Mouse (Mus musculus) limb, embryonic 14.5 days (tissue): ENCODE measurements at regions not wholly inside any gene's neighbourhood (a gene's known extent, or its start where the extent isn't known, plus 50 kb on each side); places are given as distances from the start of the nearest gene placed in this dataset.

Experiments used
- ATAC-seq: fragments of 200-750 bp; cut with Nextera tagmentation; 2 replicates; pipeline ENCODE4 v1.8.0; 2017; ENCODE audit warnings: low read depth, moderate number of reproducible peaks, moderate TSS enrichment; ENCODE audit not compliant: low FRiP score
- DNase-seq: peaks from one replicate; pipeline ENCODE4 v3.0.0-alpha.2; 2015; ENCODE audit warnings: low spot score
- H3K27ac ChIP-seq: fragments of 300-500 bp; sonication (generic); replicated peaks from 2 replicates; pipeline ENCODE4 v1.5.1; 2014; ENCODE audit warnings: low read depth, mild to moderate bottlenecking, low read length, moderate library complexity, mixed read lengths
- H3K27me3 ChIP-seq: fragments of 300-500 bp; sonication (generic); 2 replicates; pipeline ENCODE4 v1.6.1; 2014; ENCODE audit warnings: low read length, mixed read lengths; ENCODE audit not compliant: control insufficient read depth, insufficient read depth
- H3K36me3 ChIP-seq: fragments of 300-500 bp; sonication (generic); 2 replicates; pipeline ENCODE4 v1.6.1; 2014; ENCODE audit warnings: mild to moderate bottlenecking, low read length, moderate library complexity, mixed read lengths; ENCODE audit not compliant: control insufficient read depth, insufficient read depth
- H3K4me1 ChIP-seq: fragments of 300-500 bp; sonication (generic); 2 replicates; pipeline ENCODE4 v1.6.1; 2014; ENCODE audit warnings: antibody characterized with exemption, low read length, mixed read lengths; ENCODE audit not compliant: control insufficient read depth, insufficient read depth
- H3K4me2 ChIP-seq: fragments of 300-500 bp; sonication (generic); replicated peaks from 2 replicates; pipeline ENCODE4 v1.6.1; 2014; ENCODE audit warnings: low read depth, mild to moderate bottlenecking, low read length, moderate library complexity; ENCODE audit not compliant: severe bottlenecking
- H3K4me3 ChIP-seq: fragments of 300-500 bp; sonication (generic); replicated peaks from 2 replicates; pipeline ENCODE4 v1.5.1; 2014; ENCODE audit warnings: low read length
- H3K9ac ChIP-seq: fragments of 300-500 bp; sonication (generic); 2 replicates; pipeline ENCODE4 v1.6.1; 2014; ENCODE audit warnings: mild to moderate bottlenecking, low read depth, low read length, moderate library complexity; ENCODE audit not compliant: severe bottlenecking
- H3K9me3 ChIP-seq: fragments of 300-500 bp; sonication (generic); 2 replicates; pipeline ENCODE4 v1.6.1; 2016; ENCODE audit warnings: low read length; ENCODE audit not compliant: control insufficient read depth
- POLR2A ChIP-seq: fragments of 200-500 bp; IDR thresholded peaks from 2 replicates; pipeline ENCODE4 v1.8.0; 2012; ENCODE audit warnings: inconsistent platforms, mild to moderate bottlenecking, moderate library complexity, borderline replicate concordance; ENCODE audit not compliant: insufficient read depth, insufficient read length; ENCODE audit errors: extremely low read depth
- WGBS: fragments of 180-500 bp; shearing (Covaris S2); extraction: QIAGEN DNeasy Blood & Tissue Kit; methylation state at CpG from one replicate; pipeline ENCODE4 v1.1.7; 2014; 5-methylcytosine and 5-hydroxymethylcytosine counted together

GRCm38 (mm10) chr3:147228663-147229062 lies 376.5 kb downstream of the Ttll7 start:
- Histone ChIP-seq H3K4me2 (no peak overlapping the region), H3K9ac (no peak overlapping the region), H3K4me1 (no peaks in the 10 kb centered on the region), H3K36me3 (no peaks in the 10 kb centered on the region), H3K27ac (no peak overlapping the region), H3K4me3 (no peak overlapping the region), H3K27me3 (no peaks in the 10 kb centered on the region), H3K9me3 (no peaks in the 10 kb centered on the region)
- WGBS: 36% methylated on average over 2 of the region's 2 CpGs
- ATAC-seq: peak; percentile 74
- no peak for TF ChIP-seq POLR2A
- DNase-seq: peak; percentile 80

- ATAC-seq: no peak
- WGBS: 80% methylated on average over 7 of the region's 7 CpGs
- no peak overlapping the region for H3K4me2 ChIP-seq
- H3K27ac ChIP-seq: no peak overlapping the region
- H3K9me3 ChIP-seq: no peaks in the 10 kb centered on the region
- TF ChIP-seq POLR2A: no peak
- no peaks in the 10 kb centered on the region for H3K36me3 ChIP-seq
- H3K4me1 ChIP-seq: no peaks in the 10 kb centered on the region
- no peak overlapping the region for H3K9ac ChIP-seq
- DNase-seq: no peak
- H3K27me3 ChIP-seq: no peaks in the 10 kb centered on the region
- no peak overlapping the region for H3K4me3 ChIP-seq
These were observed 378.4 kb downstream of the Ttll7 start for GRCm38 (mm10) chr3:147230594-147230993.

- no peak for DNase-seq
- Histone ChIP-seq H3K9ac (no peak overlapping the region), H3K27ac (no peak overlapping the region), H3K4me1 (no peaks in the 10 kb centered on the region), H3K4me3 (no peak overlapping the region), H3K27me3 (no peaks in the 10 kb centered on the region), H3K9me3 (no peaks in the 10 kb centered on the region), H3K36me3 (no peaks in the 10 kb centered on the region), H3K4me2 (no peak overlapping the region)
- no peak for TF ChIP-seq POLR2A
- ATAC-seq: no peak
- WGBS: 44% methylated on average over 1 of the region's 1 CpGs
These were observed 386.2 kb downstream of the Ttll7 start for GRCm38 (mm10) chr3:147238398-147238797.

- Histone ChIP-seq H3K27me3 (no peaks in the 10 kb centered on the region), H3K4me2 (no peak overlapping the region), H3K27ac (no peak overlapping the region), H3K36me3 (no peaks in the 10 kb centered on the region), H3K9ac (no peak overlapping the region), H3K4me1 (no peaks in the 10 kb centered on the region), H3K9me3 (no peaks in the 10 kb centered on the region), H3K4me3 (no peak overlapping the region)
- no peak for TF ChIP-seq POLR2A
- WGBS: 86% methylated on average over 4 of the region's 4 CpGs
- DNase-seq (no peak), ATAC-seq (no peak)
These were observed 388.5 kb downstream of the Ttll7 start for GRCm38 (mm10) chr3:147240651-147241050.

- ATAC-seq (no peak), DNase-seq (no peak)
- no peak overlapping the region for H3K4me2 ChIP-seq
- no peak overlapping the region for H3K4me3 ChIP-seq
- H3K9ac ChIP-seq: no peak overlapping the region
- TF ChIP-seq POLR2A: no peak
- no peaks in the 10 kb centered on the region for H3K9me3 ChIP-seq
- no peaks in the 10 kb centered on the region for H3K4me1 ChIP-seq
- no peak overlapping the region for H3K27ac ChIP-seq
- no peaks in the 10 kb centered on the region for H3K27me3 ChIP-seq
- WGBS: 54% methylated on average over 5 of the region's 5 CpGs
- no peaks in the 10 kb centered on the region for H3K36me3 ChIP-seq
These were observed 392.8 kb downstream of the Ttll7 start for GRCm38 (mm10) chr3:147244911-147245430.

- Histone ChIP-seq H3K9me3 (no peaks in the 10 kb centered on the region), H3K27ac (no peak overlapping the region), H3K27me3 (no peaks in the 10 kb centered on the region), H3K4me3 (no peak overlapping the region), H3K36me3 (no peaks in the 10 kb centered on the region), H3K9ac (no peak overlapping the region), H3K4me2 (no peak overlapping the region), H3K4me1 (no peaks in the 10 kb centered on the region)
- 49% methylated on average over 5 of the region's 5 CpGs for WGBS
- no peak for TF ChIP-seq POLR2A
- DNase-seq: no peak
- no peak for ATAC-seq
These were observed 394.0 kb downstream of the Ttll7 start for GRCm38 (mm10) chr3:147246141-147246540.
